Mouse (Mus musculus) intestine, embryonic 16.5 days (tissue): ENCODE measurements around the gene Khsrp. TPM values are rescaled to one million over a fixed set of nuclear protein-coding genes. Genes with fewer than 3 reads are reported as not detected.

Experiments
- ATAC-seq: fragments of 200-750 bp; cut with Nextera tagmentation; 2 replicates; pipeline ENCODE4 v1.8.0; 2017; ENCODE audit warnings: moderate TSS enrichment, moderate library complexity
- H3K27ac ChIP-seq: fragments of 300-500 bp; sonication (generic); 2 replicates; pipeline ENCODE4 v1.5.1; 2014; ENCODE audit warnings: mild to moderate bottlenecking, low read length
- H3K27me3 ChIP-seq: fragments of 300-500 bp; sonication (generic); replicated peaks from 2 replicates; pipeline ENCODE4 v1.6.1; 2014; ENCODE audit warnings: low read length, control low read depth, mixed read lengths; ENCODE audit not compliant: control insufficient read depth, insufficient read depth
- H3K36me3 ChIP-seq: fragments of 300-500 bp; sonication (generic); 2 replicates; pipeline ENCODE4 v1.6.1; 2014; ENCODE audit warnings: low read length, control low read depth; ENCODE audit not compliant: control insufficient read depth, insufficient read depth
- H3K4me1 ChIP-seq: fragments of 300-500 bp; sonication (generic); 2 replicates; pipeline ENCODE4 v1.6.1; 2014; ENCODE audit warnings: low read length, control low read depth, mixed read lengths; ENCODE audit not compliant: control insufficient read depth, insufficient read depth
- H3K4me2 ChIP-seq: fragments of 300-500 bp; sonication (generic); 2 replicates; pipeline ENCODE4 v1.6.1; 2014; ENCODE audit warnings: low read depth, low read length, control low read depth
- H3K4me3 ChIP-seq: fragments of 300-500 bp; sonication (generic); 2 replicates; pipeline ENCODE4 v1.5.1; 2014; ENCODE audit warnings: mild to moderate bottlenecking, low read length
- H3K9ac ChIP-seq: fragments of 300-500 bp; sonication (generic); 2 replicates; pipeline ENCODE4 v1.6.1; 2014; ENCODE audit warnings: low read depth, low read length
- H3K9me3 ChIP-seq: fragments of 300-500 bp; sonication (generic); 2 replicates; pipeline ENCODE4 v1.6.1; 2016; ENCODE audit warnings: low read length, control low read depth; ENCODE audit not compliant: control insufficient read depth
- WGBS: fragments of 180-500 bp; shearing (Covaris S2); extraction: QIAGEN DNeasy Blood & Tissue Kit; methylation state at CpG from one replicate; pipeline ENCODE4 v1.1.7; 2014; 5-methylcytosine and 5-hydroxymethylcytosine counted together
- polyA plus RNA-seq: library from polyadenylated mRNA; unstranded; fragments of >200 nt; fragmentation: Nextera tagmentation; extraction: Ambion mirVana; gene quantifications from 2 replicates; pipeline ENCODE4 v1.2.1, GENCODE M21; 2015

Khsrp gene
- polyA plus RNA-seq, 1 experiment from 2014 or later, result 15.7 TPM

DNA sequence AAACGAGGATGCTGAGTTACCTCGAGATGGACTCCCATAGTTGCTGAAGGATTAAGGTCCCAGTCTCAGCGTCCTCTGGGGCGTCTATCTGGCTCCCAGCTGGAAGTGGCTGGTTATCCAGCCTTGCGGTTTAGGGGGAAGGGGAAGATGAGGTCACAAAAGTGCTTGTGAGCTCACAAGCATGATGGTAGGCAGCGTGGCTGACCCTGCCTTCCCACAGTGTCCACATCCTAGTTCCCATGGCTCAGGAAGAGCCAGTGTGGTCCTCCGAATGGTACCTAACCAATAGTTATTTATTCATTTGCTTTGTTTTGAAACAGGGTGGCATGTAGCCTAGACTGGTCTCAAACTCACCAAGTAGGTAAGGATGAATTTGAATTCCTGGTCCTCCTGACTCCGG lies 10.2 kb upstream of the Khsrp start, which contains the start of gene Slc25a41:
Gene Slc25a41, minus strand, starts transcription at position 101 of the 400 bp plus-strand sequence.
- 74% methylated on average over 8 of the region's 8 CpGs for WGBS
- H3K27ac ChIP-seq, result no peak within 1 kb of the TSS
- no peak within 1 kb of the TSS for H3K4me3 ChIP-seq
- no peak within 1 kb of the TSS for H3K4me2 ChIP-seq
- no peaks in the 10 kb centered on the region for H3K36me3 ChIP-seq
- no peaks in the 10 kb centered on the region; the same call in 1 of the 2 replicates for H3K27me3 ChIP-seq
- no peak within 1 kb of the TSS for H3K9ac ChIP-seq
- no peak for ATAC-seq
- no peaks in the 10 kb centered on the region for H3K9me3 ChIP-seq
- peaks cover 2% of the 10 kb centered on the region; the same call in 1 of the 2 replicates for H3K4me1 ChIP-seq

- Histone ChIP-seq H3K9ac (no peak overlapping the region), H3K27me3 (no peaks in the 10 kb centered on the region; the same call in 1 of the 2 replicates), H3K4me2 (no peak overlapping the region), H3K36me3 (no peaks in the 10 kb centered on the region), H3K9me3 (no peaks in the 10 kb centered on the region), H3K4me3 (no peak overlapping the region), H3K4me1 (peaks cover 2% of the 10 kb centered on the region; the same call in 1 of the 2 replicates), H3K27ac (no peak overlapping the region)
- 41% methylated on average over 8 of the region's 8 CpGs for WGBS
- no peak for ATAC-seq
Measured at GRCm38 (mm10) chr17:57038978-57039377, 7.7 kb upstream of the Khsrp start.

GRCm38 (mm10) chr17:57032854-57033253 lies 1.5 kb upstream of the Khsrp start:
- Histone ChIP-seq H3K4me3 (no peak overlapping the region), H3K9me3 (no peaks in the 10 kb centered on the region), H3K27ac (no peak overlapping the region), H3K9ac (peak overlapping the region; percentile 70; the same call in 1 of the 2 replicates), H3K36me3 (peaks cover 7% of the 10 kb centered on the region; the same call in 1 of the 2 replicates), H3K4me2 (peak overlapping the region; percentile 79; the same call in 1 of the 2 replicates), H3K4me1 (peaks cover 10% of the 10 kb centered on the region), H3K27me3 (no peaks in the 10 kb centered on the region)
- 87% methylated on average over 4 of the region's 4 CpGs for WGBS
- no peak for ATAC-seq

DNA sequence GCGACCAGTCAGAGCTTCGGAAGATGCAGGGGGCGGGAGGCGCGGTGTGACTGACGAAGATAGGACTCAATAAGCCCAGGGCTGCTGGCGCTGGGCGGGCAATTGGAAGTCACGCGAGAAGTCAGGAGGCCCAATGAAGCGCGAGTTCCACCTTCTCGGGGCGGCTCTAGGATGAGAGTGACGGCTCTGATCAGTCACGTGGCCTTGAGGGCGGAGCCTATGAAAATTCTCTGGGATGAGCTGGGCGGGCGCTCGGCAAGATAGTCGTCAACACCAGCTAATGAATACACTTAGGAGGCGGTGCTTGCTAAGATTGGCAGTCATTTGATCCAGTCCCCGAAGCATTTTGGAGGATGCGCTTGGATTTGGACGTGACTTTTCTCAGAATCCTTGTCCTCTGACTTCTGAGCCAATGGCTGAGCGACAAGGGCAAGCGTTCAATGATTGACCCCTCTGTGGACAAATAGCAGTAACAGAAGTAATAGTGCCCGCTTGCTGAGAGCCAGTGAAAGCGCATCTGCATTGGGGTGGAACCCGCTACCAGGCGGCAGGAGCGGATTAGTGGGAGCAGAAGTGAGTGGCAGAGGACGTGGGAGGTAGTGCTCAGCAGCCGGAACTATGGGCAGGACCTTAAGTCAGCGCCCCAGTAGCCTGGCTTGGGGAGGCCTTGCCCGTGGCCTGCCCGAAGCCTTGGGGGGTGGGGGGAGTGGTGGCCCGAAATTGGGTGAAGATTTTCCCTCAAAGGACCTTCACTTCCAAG lies 519 bp upstream of the Khsrp start:
- Histone ChIP-seq H3K27me3 (no peaks in the 10 kb centered on the region), H3K4me2 (peak overlapping the region; percentile 79), H3K9ac (peak overlapping the region; percentile 70), H3K27ac (peak overlapping the region; percentile 87), H3K9me3 (no peaks in the 10 kb centered on the region), H3K4me1 (peaks cover 10% of the 10 kb centered on the region), H3K36me3 (peaks cover 11% of the 10 kb centered on the region), H3K4me3 (peak overlapping the region; percentile 50)
- WGBS, result under 1% methylated on average over 38 of the region's 38 CpGs
- peak; percentile 95 for ATAC-seq

DNA sequence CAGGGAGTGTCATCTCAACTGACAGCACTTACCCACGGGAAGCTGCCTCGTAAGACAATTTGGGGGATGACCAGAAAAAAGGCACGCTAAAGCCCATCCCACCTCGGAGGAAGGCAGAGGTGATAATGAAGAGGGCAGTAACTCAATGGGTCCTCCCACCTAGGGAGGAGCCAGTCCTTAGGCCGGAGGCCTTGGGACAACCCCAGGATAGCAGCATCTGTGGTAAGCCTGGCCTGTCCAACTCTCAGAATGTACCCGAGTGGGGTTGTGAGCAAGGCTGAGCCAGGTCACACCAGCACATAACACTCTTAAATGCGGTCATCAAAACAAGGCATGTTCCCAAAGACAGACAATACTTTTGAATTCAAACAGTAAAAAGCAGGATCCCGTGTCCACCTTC lies 1.6 kb downstream of the Khsrp start:
- Histone ChIP-seq H3K4me2 (peak overlapping the region; percentile 88), H3K27ac (no peak overlapping the region), H3K4me1 (peaks cover 10% of the 10 kb centered on the region), H3K9ac (peak overlapping the region; percentile 100), H3K36me3 (peaks cover 30% of the 10 kb centered on the region), H3K4me3 (peak overlapping the region; percentile 86), H3K27me3 (no peaks in the 10 kb centered on the region), H3K9me3 (no peaks in the 10 kb centered on the region)
- 34% methylated on average over 8 of the region's 8 CpGs for WGBS
- ATAC-seq, result no peak

- Histone ChIP-seq H3K4me3 (no peak overlapping the region), H3K9me3 (no peaks in the 10 kb centered on the region), H3K36me3 (peaks cover 49% of the 10 kb centered on the region), H3K4me1 (peaks cover 10% of the 10 kb centered on the region), H3K27me3 (no peaks in the 10 kb centered on the region), H3K27ac (no peak overlapping the region), H3K4me2 (no peak overlapping the region), H3K9ac (no peak overlapping the region)
- ATAC-seq, result no peak
- WGBS, result 86% methylated on average over 4 of the region's 4 CpGs
Measured at GRCm38 (mm10) chr17:57027471-57027870, 3.9 kb downstream of the Khsrp start.

DNA sequence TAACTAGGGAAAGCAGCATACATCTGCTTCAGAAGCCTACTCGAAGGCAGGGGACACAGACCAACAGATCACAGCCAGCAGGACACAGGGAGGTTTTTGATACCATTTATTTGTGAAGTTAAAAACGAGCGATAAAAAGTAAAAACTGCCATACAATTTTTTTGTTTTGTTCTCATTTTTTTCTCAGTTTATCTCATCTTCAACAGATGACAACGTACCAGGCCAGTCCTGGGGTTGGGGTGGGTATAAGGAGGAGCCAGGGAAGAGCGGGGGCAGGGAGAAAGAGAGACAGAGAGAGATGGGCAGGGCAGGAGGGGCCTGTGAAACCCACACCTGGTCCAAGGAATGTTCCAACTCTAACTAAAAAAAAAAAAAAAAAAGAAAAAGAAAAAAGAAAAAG lies 10.4 kb downstream of the Khsrp start:
- WGBS, result 84% methylated on average over 5 of the region's 5 CpGs
- H3K36me3 ChIP-seq, result peaks cover 37% of the 10 kb centered on the region
- H3K9me3 ChIP-seq, result no peaks in the 10 kb centered on the region
- H3K4me1 ChIP-seq, result no peaks in the 10 kb centered on the region
- H3K27me3 ChIP-seq, result no peaks in the 10 kb centered on the region
- no peak overlapping the region for H3K4me3 ChIP-seq
- no peak overlapping the region for H3K27ac ChIP-seq
- H3K4me2 ChIP-seq, result no peak overlapping the region
- ATAC-seq, result no peak
- H3K9ac ChIP-seq, result no peak overlapping the region

- H3K9ac ChIP-seq, result no peak overlapping the region
- H3K4me3 ChIP-seq, result no peak overlapping the region
- no peaks in the 10 kb centered on the region for H3K27me3 ChIP-seq
- H3K4me2 ChIP-seq, result no peak overlapping the region
- no peak overlapping the region for H3K27ac ChIP-seq
- H3K36me3 ChIP-seq, result peaks cover 25% of the 10 kb centered on the region
- H3K9me3 ChIP-seq, result no peaks in the 10 kb centered on the region
- no peak for ATAC-seq
- 90% methylated on average over 2 of the region's 2 CpGs for WGBS
- H3K4me1 ChIP-seq, result no peaks in the 10 kb centered on the region
Measured at GRCm38 (mm10) chr17:57019693-57020092, 11.6 kb downstream of the Khsrp start.

DNA sequence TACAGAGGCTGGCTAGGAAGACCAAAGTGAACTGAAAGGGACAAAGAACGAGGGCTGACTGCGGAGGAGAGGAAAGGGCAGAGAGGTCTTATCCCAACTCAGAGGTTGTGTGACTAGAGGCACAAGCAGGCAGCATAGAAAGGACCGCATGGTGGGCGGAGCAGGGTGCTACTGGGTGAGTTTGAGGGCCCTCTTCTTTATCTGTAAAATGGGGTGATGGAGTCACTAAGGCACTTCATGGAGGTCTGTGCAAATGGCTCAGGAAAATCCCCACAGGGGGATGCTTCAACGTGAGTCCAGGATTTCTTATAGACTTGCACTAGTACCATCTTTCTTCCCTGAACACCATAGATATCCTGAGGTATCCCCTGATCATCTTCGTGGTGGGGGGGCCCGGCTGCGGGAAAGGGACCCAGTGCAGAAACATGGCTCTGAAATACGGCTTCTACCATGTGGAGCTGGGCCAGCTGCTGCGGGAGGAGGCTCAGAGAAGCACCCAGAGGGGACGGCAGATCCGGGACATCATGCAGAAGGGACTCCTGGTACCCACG lies 19.0 kb downstream of the Khsrp start:
- Histone ChIP-seq H3K4me1 (peaks cover 14% of the 10 kb centered on the region), H3K36me3 (0 out of 2 replicates have a peak, but pooled peaks cover 6% of the 10 kb centered on the region), H3K27ac (peak overlapping the region; percentile 93), H3K4me2 (peak overlapping the region; percentile 60), H3K9ac (peak overlapping the region; percentile 81; the same call in 1 of the 2 replicates), H3K27me3 (no peaks in the 10 kb centered on the region), H3K4me3 (peak overlapping the region; percentile 83), H3K9me3 (no peaks in the 10 kb centered on the region)
- 69% methylated on average over 13 of the region's 13 CpGs for WGBS
- ATAC-seq, result no peak
